Mouse (Mus musculus) gastrocnemius, postnatal 14 days (tissue): ENCODE data around the gene Abca1. TPM values are rescaled to one million over a fixed set of nuclear protein-coding genes. Genes with fewer than 3 reads are reported as not detected.

ENCODE experiments used
- DNase-seq: peaks from one replicate; pipeline ENCODE4 v3.0.0; 2021; ENCODE audit warnings: mixed read lengths
- intact Hi-C: fragments of 180-260 bp; cut with DNase I; formaldehyde crosslinking; loops from one replicate; pipeline ENCODE4 v1.15.1; 2025; ENCODE audit warnings: low total_unique reads
- long read RNA-seq, 2 experiments: library from polyadenylated mRNA; stranded (forward); transcript quantifications; one replicate each; pipeline ENCODE4 v2.0.0; 2021
- total RNA-seq, 2 experiments: library from RNA; stranded (reverse); gene quantifications; 2 replicates each; pipeline ENCODE4 v1.2.3; 2021

The Abca1 gene
- total RNA-seq, result 10 to 100 TPM; 14.7 to 25.4 TPM
- long read RNA-seq, experiment 1, partial matches to known transcripts, result 2 of 5 reads
- long read RNA-seq, experiment 1, other reads (novel, unspliced or antisense), result 3 of 5 reads
- long read RNA-seq, experiment 2, full-length matches to known transcripts, result 2 of 5 reads
- long read RNA-seq, experiment 2, partial matches to known transcripts, result 2 of 5 reads
- long read RNA-seq, experiment 2, other reads (novel, unspliced or antisense), result 1 of 5 reads

DNA sequence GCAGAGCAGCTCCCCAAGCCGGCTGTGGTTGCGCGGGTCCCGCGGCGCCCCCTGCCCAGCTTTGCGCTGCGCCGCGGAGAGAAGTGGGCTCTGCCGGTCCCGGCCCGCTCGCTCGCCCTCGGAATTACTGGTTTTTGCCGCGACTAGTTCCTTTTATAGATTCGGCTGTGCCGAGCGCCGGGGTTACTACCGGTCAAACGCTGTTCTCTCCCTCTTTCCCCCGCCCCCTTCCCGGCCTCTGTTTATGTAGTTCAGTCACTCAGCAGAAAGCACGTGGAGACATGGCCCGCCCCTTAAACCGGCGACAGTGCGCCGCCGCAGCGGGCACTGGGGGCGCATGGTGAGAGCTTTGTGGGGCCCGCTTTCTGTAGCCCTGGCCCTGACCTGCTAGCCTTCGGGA lies at the start of gene Abca1:
Gene Abca1 (minus strand): TSS at position 129 of the 400 bp plus-strand sequence.
- intact Hi-C loops, result loop anchor here (2.0 to 5.0 kb wide), 2 partner anchors 35 to 37 kb away; no protein-coding TSS in a partner anchor
- DNase-seq, result peak; percentile 95

DNA sequence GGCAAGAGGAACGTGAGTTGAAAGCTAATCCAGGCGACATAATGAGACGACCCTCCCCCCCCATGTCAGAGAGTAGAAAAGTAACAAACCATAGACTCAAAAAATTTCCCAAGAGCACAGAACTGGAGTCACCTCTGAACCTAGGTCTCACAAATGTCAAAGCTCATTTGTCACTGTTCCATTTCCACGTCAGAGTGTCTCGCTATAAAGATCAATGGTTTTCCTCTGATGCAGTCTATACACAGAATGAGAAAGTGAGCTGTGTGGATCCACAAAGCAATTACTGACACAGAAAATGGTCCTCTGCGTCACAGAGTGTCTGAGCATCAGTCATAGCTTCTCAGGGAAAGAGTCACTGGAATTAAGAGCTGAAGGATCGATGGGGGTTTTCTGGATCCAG lies 44.8 kb upstream of the Abca1 start:
- intact Hi-C loops, result no loop called here
- no peak for DNase-seq

GRCm38 (mm10) chr4:53203595-53204400 lies 44.1 kb upstream of the Abca1 start:
- DNase-seq, result no peak
- intact Hi-C loops, result no loop called here

GRCm38 (mm10) chr4:53200276-53200675 lies 40.6 kb upstream of the Abca1 start:
- intact Hi-C loops, result no loop called here
- DNase-seq, result no peak

DNA sequence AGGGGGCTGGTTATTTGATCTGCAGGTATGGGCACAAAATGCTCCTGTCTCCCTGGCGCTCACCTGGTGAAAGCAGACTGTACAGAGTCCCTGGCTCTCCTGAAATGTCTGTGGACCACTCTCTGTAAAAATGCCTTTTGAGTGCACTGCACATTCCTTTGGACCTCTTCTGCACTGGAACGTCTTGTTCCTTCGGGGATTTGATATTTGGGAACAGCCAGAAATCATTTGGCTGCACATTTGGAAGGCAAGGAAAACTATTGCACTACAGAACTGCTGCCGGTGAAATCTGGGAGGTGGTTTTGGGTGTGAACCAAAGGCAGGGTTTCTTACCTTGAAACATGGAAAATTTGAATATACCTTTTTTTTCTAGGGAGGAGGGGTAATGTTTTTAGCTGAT lies 38.1 kb upstream of the Abca1 start:
- DNase-seq, result peak; percentile 19
- intact Hi-C loops, result loop anchor here (10.0 kb wide), 1 partner anchor 83 kb away; no protein-coding TSS in a partner anchor

DNA sequence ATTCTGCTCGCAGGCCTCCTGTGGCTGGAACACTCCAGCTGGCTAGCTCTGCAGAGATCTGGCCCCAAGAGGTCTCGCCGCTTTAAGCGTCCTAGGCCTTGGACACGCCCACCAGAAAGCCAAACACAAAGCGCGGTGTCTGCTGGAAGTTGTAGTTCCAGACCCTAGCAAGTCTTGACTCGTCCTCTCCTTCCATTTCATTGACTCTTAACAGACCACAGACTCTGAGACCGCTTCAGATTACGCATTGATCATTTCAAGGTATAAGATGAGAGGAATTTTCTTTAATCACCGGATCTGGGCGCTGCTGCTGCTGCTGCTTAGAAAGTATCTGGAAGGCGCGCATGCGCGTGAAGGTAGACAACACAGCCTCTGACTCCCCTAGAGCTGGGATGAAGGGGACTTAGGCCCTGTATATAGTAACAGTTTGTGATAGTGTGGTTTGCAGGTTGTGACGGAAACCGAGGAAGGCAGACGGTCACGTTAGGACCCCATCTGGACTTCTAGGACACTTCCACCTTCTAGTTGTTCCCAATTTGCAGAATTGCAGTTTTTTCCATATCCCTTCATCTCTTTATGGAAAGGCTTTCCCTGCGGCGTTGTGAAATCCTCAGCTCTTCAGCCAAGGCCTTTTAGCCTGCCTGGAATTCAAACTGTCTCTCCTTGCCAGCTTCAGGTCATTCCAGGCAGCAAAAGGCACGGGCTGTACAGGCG lies 36.5 kb upstream of the Abca1 start:
- DNase-seq, result peak; percentile 93
- intact Hi-C loops, result loop anchor here (10.0 kb wide), 1 partner anchor 81 kb away; no protein-coding TSS in a partner anchor

GRCm38 (mm10) chr4:53187071-53187470 lies 27.4 kb upstream of the Abca1 start:
- intact Hi-C loops, result no loop called here
- peak; percentile 35 for DNase-seq

GRCm38 (mm10) chr4:53186573-53186972 lies 26.9 kb upstream of the Abca1 start:
- intact Hi-C loops, result no loop called here

DNA sequence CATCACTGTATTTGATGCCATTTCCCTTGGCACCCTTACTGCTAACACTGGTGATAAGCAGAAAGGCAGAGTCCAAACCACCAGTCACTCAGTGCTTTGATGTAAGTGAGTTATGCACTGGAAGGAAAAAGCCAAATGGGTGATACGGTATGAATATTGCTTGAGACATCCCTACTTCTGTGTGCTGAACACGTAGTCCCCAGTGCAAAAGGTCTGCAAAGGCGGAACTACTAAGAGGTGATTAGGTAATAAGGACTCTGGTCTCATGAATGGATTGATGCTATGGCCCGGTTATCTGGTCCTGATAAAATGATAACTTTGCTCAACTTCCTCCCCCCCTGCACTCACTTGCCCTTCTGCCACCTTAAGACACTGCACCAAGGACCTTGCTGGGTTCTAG lies 26.4 kb upstream of the Abca1 start:
- DNase-seq, result no peak
- intact Hi-C loops, result no loop called here

More at GRCm38 (mm10) chr4:53186573-53186972, 26.9 kb upstream of the Abca1 start:
- no peak for DNase-seq

- intact Hi-C loops, result no loop called here
- no peak for DNase-seq
Measured at GRCm38 (mm10) chr4:53181479-53181878, 21.8 kb upstream of the Abca1 start.

DNA sequence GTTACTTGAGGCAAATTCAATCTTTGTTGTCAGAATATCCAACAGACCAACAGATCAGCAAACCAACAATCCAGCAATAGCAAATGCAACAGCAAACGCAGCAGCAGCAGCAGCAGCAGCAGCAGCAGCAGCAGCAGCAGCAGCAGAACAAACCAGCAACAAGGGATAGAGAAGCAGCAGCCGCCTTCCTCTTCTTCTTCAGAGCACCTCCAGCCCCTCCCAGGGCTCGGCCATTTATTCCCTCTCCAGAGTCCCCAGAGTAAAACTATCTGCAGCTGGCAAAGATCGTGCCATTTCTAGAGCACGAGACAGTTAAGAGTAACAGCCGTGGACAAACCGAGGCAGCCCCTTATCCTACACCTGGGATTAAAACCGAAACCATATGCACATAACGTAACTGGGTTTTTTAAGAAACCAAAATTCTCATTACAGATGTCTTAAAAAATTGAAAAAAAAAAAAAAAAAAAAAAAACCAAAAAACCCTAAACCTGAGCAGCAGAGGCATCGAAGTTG lies 19.7 kb upstream of the Abca1 start:
- intact Hi-C loops, result no loop called here
- DNase-seq, result no peak

DNA sequence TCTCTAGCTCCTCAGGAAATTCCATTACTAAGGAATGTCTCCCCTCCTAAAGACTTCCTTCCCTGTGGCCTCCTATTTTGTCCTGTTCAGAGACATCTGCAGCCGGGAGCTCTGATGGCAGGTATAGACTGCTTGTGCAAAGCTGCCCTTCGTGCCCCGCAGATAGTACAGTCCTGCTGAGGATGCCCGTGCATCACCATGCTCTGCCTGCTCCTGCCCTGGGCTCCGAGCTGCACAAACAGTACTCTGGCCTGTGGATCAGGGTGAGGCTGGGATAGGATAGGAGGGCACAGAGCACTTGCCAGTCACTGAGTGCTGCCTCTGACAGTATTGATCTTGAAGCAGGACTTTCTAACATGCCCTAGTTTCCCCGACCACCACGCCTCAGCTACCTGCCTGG lies 18.8 kb upstream of the Abca1 start:
- DNase-seq, result no peak
- intact Hi-C loops, result no loop called here

- intact Hi-C loops, result no loop called here
- no peak for DNase-seq
Measured at GRCm38 (mm10) chr4:53177696-53178095, 18.0 kb upstream of the Abca1 start.

DNA sequence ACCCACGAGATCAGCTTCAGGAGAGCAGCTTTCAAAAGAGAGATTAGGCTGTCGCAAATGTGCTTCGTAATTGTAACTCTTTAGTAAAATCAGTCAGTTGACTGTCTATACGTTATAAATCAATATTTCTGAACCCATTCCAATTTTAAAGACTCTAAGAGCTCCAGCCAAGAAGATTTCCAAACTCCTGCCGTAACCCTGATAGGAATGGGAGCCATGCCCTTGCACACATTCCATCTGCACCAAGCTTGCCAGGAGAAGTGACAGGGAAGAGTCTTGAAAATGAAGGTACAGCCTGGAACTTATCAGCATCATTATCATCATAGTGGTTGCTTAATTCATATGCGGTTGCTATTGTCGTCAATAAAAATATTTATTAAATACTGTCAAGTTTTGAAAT lies 15.2 kb upstream of the Abca1 start:
- no peak for DNase-seq
- intact Hi-C loops, result no loop called here

DNA sequence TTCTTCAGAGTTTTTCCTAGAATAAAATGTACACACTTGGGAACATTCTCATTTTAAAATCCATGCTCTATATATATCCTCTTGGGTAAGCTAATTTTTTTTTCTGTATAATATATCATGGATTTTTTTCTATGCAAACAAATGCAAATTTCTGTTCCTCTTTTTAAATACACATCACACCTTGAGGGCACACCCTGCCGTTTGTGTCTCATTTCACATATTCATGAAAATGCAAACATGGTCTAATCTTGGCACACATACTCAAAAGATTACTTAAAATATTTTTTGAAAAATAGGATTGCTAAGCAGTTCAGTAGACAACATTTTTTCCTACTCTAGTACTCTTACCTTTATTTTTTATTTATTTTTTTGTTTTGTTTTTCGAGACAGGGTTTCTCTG lies 10.7 kb upstream of the Abca1 start:
- no peak for DNase-seq
- intact Hi-C loops, result no loop called here

DNA sequence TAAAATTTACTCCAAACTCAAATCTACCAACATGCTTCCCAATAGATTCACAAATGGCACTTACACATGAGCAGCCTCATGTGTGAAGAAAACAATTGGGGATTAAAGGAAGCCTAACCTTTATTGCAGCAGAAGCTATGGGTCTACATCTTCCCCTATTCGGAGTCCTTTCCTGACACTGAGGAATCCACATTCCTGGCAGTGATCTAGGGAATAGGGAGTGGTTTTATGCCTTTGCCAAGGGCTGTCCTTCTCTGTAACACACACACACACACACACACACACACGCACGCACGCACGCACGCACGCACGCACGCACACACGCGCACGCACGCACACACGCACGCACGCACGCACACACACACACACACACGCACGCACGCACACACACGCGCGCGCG lies 5.5 kb upstream of the Abca1 start:
- no peak for DNase-seq
- intact Hi-C loops, result no loop called here

GRCm38 (mm10) chr4:53159176-53159575 lies 519 bp downstream of the Abca1 start:
- intact Hi-C loops, result loop anchor here (5.0 kb wide), 1 partner anchor 37 kb away; no protein-coding TSS in a partner anchor
- DNase-seq, result peak; percentile 29

- intact Hi-C loops, result loop anchor here (5.0 kb wide), 1 partner anchor 36 kb away; no protein-coding TSS in a partner anchor
- DNase-seq, result peak; percentile 87
Measured at GRCm38 (mm10) chr4:53158634-53159033, 1.1 kb downstream of the Abca1 start.

DNA sequence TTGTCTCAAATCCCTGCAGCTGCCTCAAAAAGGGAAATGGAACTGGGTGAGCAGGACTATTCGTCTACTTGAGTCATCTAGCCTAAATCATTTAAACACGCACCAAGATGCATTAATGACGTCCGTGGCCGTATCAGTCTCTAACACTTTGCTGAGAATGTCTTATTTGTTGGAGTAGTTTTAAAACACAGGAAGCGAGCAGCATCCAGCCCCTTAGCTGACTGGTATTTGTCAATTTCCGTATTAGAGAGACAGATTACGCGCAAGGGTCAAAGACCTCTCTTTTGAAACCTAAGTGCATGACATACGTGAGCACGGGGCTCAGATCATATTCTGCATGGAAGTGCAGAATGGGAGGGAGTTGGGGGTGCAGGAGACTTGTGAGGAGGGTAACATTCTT lies 4.2 kb downstream of the Abca1 start:
- intact Hi-C loops, result loop anchor here (5.0 kb wide), 1 partner anchor 33 kb away; no protein-coding TSS in a partner anchor
- DNase-seq, result no peak

- DNase-seq, result no peak
- intact Hi-C loops, result no loop called here
Measured at GRCm38 (mm10) chr4:53153711-53154110, 6.0 kb downstream of the Abca1 start.
